Mouse (Mus musculus) G1E (cell line): ENCODE data around the gene Daam1. TPM values are rescaled to one million over a fixed set of nuclear protein-coding genes. Genes with fewer than 3 reads are reported as not detected.

ENCODE experiments used
- ATAC-seq: 2 replicates; pipeline ENCODE4 v1.8.0; 2016; ENCODE audit warnings: mild to moderate bottlenecking; ENCODE audit not compliant: insufficient number of reproducible peaks, poor library complexity, low FRiP score, severe bottlenecking; ENCODE audit errors: extremely low read depth
- DNase-seq: peaks from one replicate; pipeline ENCODE4 v3.0.0; 2012; ENCODE audit warnings: low spot score
- H3K27me3 ChIP-seq: 2 replicates; pipeline ENCODE4 v1.6.1; 2012; ENCODE audit warnings: mild to moderate bottlenecking, low read length, inconsistent platforms; ENCODE audit not compliant: insufficient read depth
- H3K36me3 ChIP-seq: replicated peaks from 2 replicates; pipeline ENCODE3; 2012; ENCODE audit warnings: mild to moderate bottlenecking, inconsistent platforms
- H3K4me1 ChIP-seq: 2 replicates; pipeline ENCODE4 v1.6.1; 2012; ENCODE audit warnings: low read depth, low read length, inconsistent platforms, mixed read lengths; ENCODE audit not compliant: insufficient read depth
- H3K4me3 ChIP-seq: 2 replicates; pipeline ENCODE4 v1.5.1; 2012; ENCODE audit warnings: low read depth, mild to moderate bottlenecking, inconsistent platforms, low read length, moderate library complexity, mixed read lengths
- H3K9me3 ChIP-seq: replicated peaks from 2 replicates; pipeline ENCODE4 v1.6.1; 2012; ENCODE audit warnings: inconsistent platforms
- CTCF ChIP-seq: IDR thresholded peaks from 2 replicates; pipeline ENCODE4 v1.5.1; 2012; ENCODE audit warnings: low read depth, low read length, inconsistent platforms, mixed read lengths
- GATA1 ChIP-seq: IDR thresholded peaks from 2 replicates; pipeline ENCODE4 v1.6.1; 2012; ENCODE audit warnings: borderline replicate concordance, low read length, inconsistent platforms, mixed read lengths
- GATA2 ChIP-seq: IDR thresholded peaks from 2 replicates; pipeline ENCODE4 v1.6.1; 2012; ENCODE audit warnings: low read depth, low read length, inconsistent platforms, borderline replicate concordance
- POLR2AphosphoS5 ChIP-seq: IDR thresholded peaks from 2 replicates; pipeline ENCODE4 v1.6.1; 2012; ENCODE audit warnings: low read depth, low read length, inconsistent platforms; ENCODE audit not compliant: insufficient replicate concordance
- TAL1 ChIP-seq: conservative IDR thresholded peaks from 2 replicates; pipeline ENCODE4 v1.6.1; 2012; ENCODE audit warnings: low read depth, low read length, inconsistent platforms, mixed read lengths
- polyA plus RNA-seq: library from polyadenylated mRNA; stranded (reverse); fragments of >175 nt; gene quantifications from 2 replicates; pipeline ENCODE4 v1.2.3, GENCODE M21; 2012
- total RNA-seq, 2 experiments: library from RNA; stranded (forward) in 1 of 2; stranded (reverse) in 1 of 2; fragments of 200-1000 nt in 1 of 2; fragments of >200 nt in 1 of 2; fragmentation: Nextera tagmentation in 1 of 2; gene quantifications; 2 replicates each; pipeline ENCODE4 v1.2.3; 2014 to 2017

Gene Daam1
- total and polyA plus RNA-seq, 3 experiments, result 19.8 to 69.8 (median 57.3) TPM

DNA sequence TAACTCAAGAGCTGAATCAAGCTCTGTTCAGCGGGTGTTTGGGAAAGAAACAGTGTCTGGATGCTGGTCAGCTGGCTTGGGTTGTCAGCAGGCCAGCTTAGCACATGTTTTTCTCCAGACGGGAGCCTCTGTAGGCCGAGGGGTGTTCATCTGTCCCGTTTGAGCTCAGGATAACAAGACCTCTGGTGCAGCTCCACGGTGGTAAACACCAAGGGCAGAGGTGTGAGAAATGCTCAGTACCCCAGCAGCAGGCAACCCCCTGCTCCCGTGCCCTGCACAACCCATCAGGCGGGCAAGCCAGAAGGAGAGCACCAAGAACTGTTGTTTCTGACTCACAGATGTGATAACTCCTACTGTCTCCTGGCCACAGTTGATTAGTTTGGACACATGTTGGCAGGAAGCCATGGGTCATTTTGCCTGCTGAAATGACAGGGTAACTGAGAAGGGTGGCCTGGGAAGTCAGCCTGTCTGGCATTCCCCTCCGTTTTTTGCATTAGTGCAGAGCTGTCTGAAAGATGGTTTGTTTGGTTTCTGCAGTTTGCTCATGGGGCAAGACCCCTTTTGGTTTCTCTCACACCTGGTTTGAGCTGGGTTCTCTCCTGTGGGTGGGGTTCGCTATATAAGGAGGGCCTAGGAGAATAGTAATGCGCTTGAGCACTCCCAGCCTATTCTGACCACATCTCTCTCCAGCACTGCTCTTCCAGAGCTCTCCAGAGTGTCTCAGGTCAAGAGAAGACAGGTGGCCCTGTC, 25.0 kb downstream of the Daam1 start:
- Histone ChIP-seq H3K36me3 (peaks cover 59% of the 10 kb centered on the region), H3K27me3 (no peaks in the 10 kb centered on the region), H3K4me3 (no peak overlapping the region), H3K9me3 (no peaks in the 10 kb centered on the region), H3K4me1 (peaks cover 42% of the 10 kb centered on the region)
- TF ChIP-seq CTCF (no peak), TAL1 (no peak), GATA1 (no peak), GATA2 (no peak), POLR2AphosphoS5 (no peak)
- no peak for ATAC-seq
- no peak for DNase-seq

DNA sequence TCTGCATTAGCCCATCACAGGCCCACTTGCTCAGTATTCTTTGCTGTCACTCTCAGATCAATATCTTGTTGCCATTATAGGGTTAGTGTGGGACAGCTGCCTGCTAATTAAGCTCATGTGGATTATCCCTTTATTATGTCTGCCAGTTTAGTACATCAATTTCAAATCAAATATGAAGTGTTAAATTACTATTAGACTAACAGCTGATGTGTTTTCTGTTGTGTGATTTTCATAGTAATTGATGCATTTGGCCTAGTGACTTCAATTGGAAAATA, 25.5 kb downstream of the Daam1 start:
- no peaks in the 10 kb centered on the region for H3K27me3 ChIP-seq
- peaks cover 59% of the 10 kb centered on the region for H3K36me3 ChIP-seq
- no peak overlapping the region for H3K4me3 ChIP-seq
- H3K4me1 ChIP-seq, result peaks cover 40% of the 10 kb centered on the region
- ATAC-seq (no peak), DNase-seq (no peak)
- TF ChIP-seq POLR2AphosphoS5 (no peak), TAL1 (no peak), GATA1 (no peak), CTCF (no peak), GATA2 (no peak)
- H3K9me3 ChIP-seq, result no peaks in the 10 kb centered on the region

GRCm38 (mm10) chr12:71859096-71859495, 28.2 kb downstream of the Daam1 start:
- peaks cover 33% of the 10 kb centered on the region for H3K4me1 ChIP-seq
- no peak for DNase-seq
- H3K36me3 ChIP-seq, result peaks cover 76% of the 10 kb centered on the region
- H3K4me3 ChIP-seq, result no peak overlapping the region
- no peaks in the 10 kb centered on the region for H3K27me3 ChIP-seq
- TF ChIP-seq CTCF, result no peak
- no peak for TF ChIP-seq GATA2
- no peak for ATAC-seq
- no peaks in the 10 kb centered on the region for H3K9me3 ChIP-seq

DNA sequence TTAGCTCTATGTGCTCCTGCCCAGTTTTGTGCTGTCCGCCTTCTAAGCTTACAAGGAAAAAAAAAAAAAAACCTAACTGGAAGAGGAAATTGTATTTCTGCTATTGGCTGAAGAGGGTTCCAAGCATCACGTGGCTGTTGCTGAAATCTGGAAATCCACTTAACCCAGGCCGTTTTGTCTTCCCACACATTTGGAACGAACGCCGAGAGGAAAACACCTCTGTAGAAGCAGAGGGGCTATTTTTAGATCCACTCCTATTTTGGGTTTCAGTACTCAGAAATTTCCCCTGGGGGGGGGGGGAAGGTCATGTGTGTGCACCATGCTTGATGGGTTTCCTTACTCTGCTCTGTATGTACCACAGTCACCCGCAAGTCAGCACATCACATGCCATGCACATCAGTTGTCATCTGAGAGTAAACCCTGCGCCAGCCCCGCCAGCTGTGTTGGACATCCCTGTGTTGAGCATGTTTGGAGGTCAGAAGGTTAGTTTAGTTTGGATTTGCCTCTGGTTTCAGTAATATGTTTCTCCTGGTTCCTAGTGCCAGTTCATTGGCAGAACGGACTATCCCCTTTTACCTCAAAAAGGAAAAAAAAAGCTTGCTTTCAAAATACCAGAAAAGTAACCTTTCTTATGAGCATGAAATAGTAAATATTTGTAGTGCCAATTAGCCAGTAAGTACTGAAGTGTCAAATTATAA, 33.1 kb downstream of the Daam1 start:
- H3K36me3 ChIP-seq, result peaks cover 72% of the 10 kb centered on the region
- peaks cover 22% of the 10 kb centered on the region for H3K4me1 ChIP-seq

GRCm38 (mm10) chr12:71864544-71864897, 33.6 kb downstream of the Daam1 start:
- Histone ChIP-seq H3K4me3 (no peak overlapping the region), H3K27me3 (no peaks in the 10 kb centered on the region), H3K9me3 (no peaks in the 10 kb centered on the region), H3K36me3 (peaks cover 71% of the 10 kb centered on the region), H3K4me1 (peaks cover 22% of the 10 kb centered on the region)
- no peak for TF ChIP-seq POLR2AphosphoS5
- no peak for TF ChIP-seq CTCF
- no peak for TF ChIP-seq TAL1
- TF ChIP-seq GATA1, result no peak
- TF ChIP-seq GATA2, result no peak
- DNase-seq (no peak), ATAC-seq (no peak)

More for the DNA sequence above, 33.1 kb downstream of the Daam1 start:
- H3K9me3 ChIP-seq, result no peaks in the 10 kb centered on the region
- H3K4me3 ChIP-seq, result no peak overlapping the region
- ATAC-seq (no peak), DNase-seq (no peak)
- no peaks in the 10 kb centered on the region for H3K27me3 ChIP-seq
- TF ChIP-seq GATA2, result no peak
- no peak for TF ChIP-seq GATA1
- TF ChIP-seq CTCF, result no peak

DNA sequence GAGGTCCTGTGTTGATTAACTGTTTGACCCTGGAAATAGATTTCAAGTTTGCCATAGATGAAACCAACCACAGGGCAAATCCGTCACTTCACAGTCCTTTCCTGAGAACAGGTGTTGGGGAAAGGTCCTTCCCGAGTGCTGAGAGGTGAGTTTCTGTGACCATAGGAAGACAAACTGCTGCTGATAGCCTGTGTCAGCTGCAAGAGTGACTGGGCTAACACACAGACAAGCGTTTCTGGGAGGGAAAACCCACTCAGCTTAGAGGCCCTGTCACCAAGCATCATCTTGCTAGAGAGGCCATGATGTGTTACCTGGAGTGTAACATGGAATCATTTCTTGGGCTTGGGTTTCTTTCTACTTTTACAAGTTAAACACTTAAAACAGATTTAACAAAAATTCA, 35.1 kb downstream of the Daam1 start:
- no peak for ATAC-seq
- H3K9me3 ChIP-seq, result no peaks in the 10 kb centered on the region
- no peaks in the 10 kb centered on the region for H3K27me3 ChIP-seq
- DNase-seq, result no peak
- H3K4me1 ChIP-seq, result peaks cover 25% of the 10 kb centered on the region
- H3K4me3 ChIP-seq, result no peak overlapping the region
- TF ChIP-seq CTCF, result no peak
- TF ChIP-seq GATA1, result no peak
- no peak for TF ChIP-seq TAL1
- TF ChIP-seq POLR2AphosphoS5, result no peak
- TF ChIP-seq GATA2, result no peak
- peaks cover 69% of the 10 kb centered on the region for H3K36me3 ChIP-seq
